8 mouse cellular contexts compared by ENCODE assay signal in genomic region chr12:113217306-113218242, GRCm38 (mm10). TPM values are rescaled to one million over a fixed set of nuclear protein-coding genes. Genes with fewer than 3 reads are reported as not detected.
DNase-seq lines count a peak whose midpoint lies in the region; ATAC-seq and TF ChIP-seq lines count a peak whose summit lies in the region.
"Had no signal": no experiment of that assay in that cellular context is flagged by ENCODE, and none has a peak within 500 bp of the region (broad histone marks: within the 10 kb centered on the region; RNA-seq: fewer than 3 reads in every experiment).

No protein-coding gene starts in this region.

- intact Hi-C loops in left cerebral cortex, postnatal 36 days (cut with DNase I): loop anchor here (10.0 kb wide), 1 partner anchor 767 kb away; no protein-coding TSS in a partner anchor

- 27% methylated on average over 11 of the region's 11 CpGs for WGBS in intestine, embryonic 14.5 days
- WGBS in midbrain, embryonic 14.5 days: 28% methylated on average over 11 of the region's 11 CpGs
- WGBS in small intestine, adult 2 months: 27% methylated on average over 11 of the region's 11 CpGs

- peak; percentile 31 for ATAC-seq in frontal cortex, adult (ENCODE audit: low TSS enrichment)
- ATAC-seq in intestine, embryonic 14.5 days (replicated peaks; ENCODE audit: low FRiP score, low TSS enrichment, low read depth): no peak
- ATAC-seq in midbrain, embryonic 14.5 days (ENCODE audit: low FRiP score, low TSS enrichment): no peak

- DNase-seq in R1 (ENCODE audit: low read depth, low spot score): peak; percentile 88
- peak; percentile 54 for DNase-seq in cerebellum, adult 9-10 months
- DNase-seq in intestine, embryonic 14.5 days (ENCODE audit: low spot score): peak; percentile 88
- peak; percentile 44 to 63 for DNase-seq in left cerebral cortex, postnatal 36 days (ENCODE audit: low spot score in 2 of 2)
- DNase-seq in midbrain, embryonic 14.5 days: peak; percentile 90

- no peaks in the 10 kb centered on the region for H3K36me3 ChIP-seq in intestine, embryonic 14.5 days (ENCODE audit: control insufficient read depth, insufficient read depth, low read length)
- H3K36me3 ChIP-seq in midbrain, embryonic 14.5 days (ENCODE audit: control insufficient read depth, insufficient read depth, low read length): no peaks in the 10 kb centered on the region
- no peaks in the 10 kb centered on the region for H3K36me3 ChIP-seq in small intestine, adult 2 months (ENCODE audit: control insufficient read depth, insufficient read depth, low read length)
- H3K36me3 ChIP-seq: limb, embryonic 15.5 days had no signal

- H3K4me1 ChIP-seq in intestine, embryonic 14.5 days (replicated peaks; ENCODE audit: control insufficient read depth, insufficient read depth, low read length): no peaks in the 10 kb centered on the region
- no peaks in the 10 kb centered on the region for H3K4me1 ChIP-seq in midbrain, embryonic 14.5 days (ENCODE audit: control insufficient read depth, insufficient read depth, low read length)
- H3K4me1 ChIP-seq in small intestine, adult 2 months (ENCODE audit: control insufficient read depth, insufficient read depth, insufficient read length, low read length): no peaks in the 10 kb centered on the region
- H3K4me1 ChIP-seq: limb, embryonic 15.5 days had no signal

- no peak for TF ChIP-seq POLR2A in small intestine, adult 2 months (IDR thresholded peaks at IDR 0.05; ENCODE audit: low read depth, low read length)

- no peaks in the 10 kb centered on the region for H3K27me3 ChIP-seq in intestine, embryonic 14.5 days (replicated peaks; ENCODE audit: control insufficient read depth, insufficient read depth, low read length)
- no peaks in the 10 kb centered on the region for H3K27me3 ChIP-seq in midbrain, embryonic 14.5 days (ENCODE audit: control insufficient read depth, insufficient read depth, low read length)
- no peaks in the 10 kb centered on the region for H3K27me3 ChIP-seq in small intestine, adult 2 months (ENCODE audit: control insufficient read depth, insufficient read depth, low read length)
- H3K27me3 ChIP-seq: limb, embryonic 15.5 days had no signal

- H3K4me3 ChIP-seq in intestine, embryonic 14.5 days (ENCODE audit: low read depth, low read length): no peak overlapping the region
- H3K4me3 ChIP-seq in midbrain, embryonic 14.5 days (replicated peaks; ENCODE audit: low read depth, low read length): no peak overlapping the region
- no peak overlapping the region for H3K4me3 ChIP-seq in small intestine, adult 2 months (ENCODE audit: low read depth, low read length)
- H3K4me3 ChIP-seq: limb, embryonic 15.5 days had no signal

- no peak overlapping the region for H3K9ac ChIP-seq in intestine, embryonic 14.5 days (ENCODE audit: low read length)
- H3K9ac ChIP-seq in midbrain, embryonic 14.5 days (replicated peaks; ENCODE audit: low read length): no peak overlapping the region
- H3K9ac ChIP-seq: limb, embryonic 15.5 days had no signal

- H3K4me2 ChIP-seq in intestine, embryonic 14.5 days (ENCODE audit: low read length): no peak overlapping the region
- H3K4me2 ChIP-seq in midbrain, embryonic 14.5 days (ENCODE audit: low read length): no peak overlapping the region
- H3K4me2 ChIP-seq: limb, embryonic 15.5 days had no signal

- no peak overlapping the region for H3K27ac ChIP-seq in intestine, embryonic 14.5 days (ENCODE audit: low read depth)
- no peak overlapping the region for H3K27ac ChIP-seq in midbrain, embryonic 14.5 days (replicated peaks; ENCODE audit: low read depth, low read length)
- no peak overlapping the region for H3K27ac ChIP-seq in small intestine, adult 2 months (ENCODE audit: insufficient read depth, low read depth, low read length)
- H3K27ac ChIP-seq: limb, embryonic 15.5 days had no signal

- no peaks in the 10 kb centered on the region for H3K9me3 ChIP-seq in intestine, embryonic 14.5 days (ENCODE audit: control insufficient read depth, low read length)
- H3K9me3 ChIP-seq in midbrain, embryonic 14.5 days (ENCODE audit: control insufficient read depth, low read length): no peaks in the 10 kb centered on the region
- H3K9me3 ChIP-seq: limb, embryonic 15.5 days had no signal

- peak; percentile 83 for TF ChIP-seq CTCF in small intestine, adult 2 months (IDR thresholded peaks at IDR 0.05; ENCODE audit: extremely low read depth, insufficient read length, insufficient replicate concordance, low read depth, low read length)

RNA-seq across cellular contexts. Expression of gene Tmem121, which starts 31.8 kb away (rescaled TPM):
- 6.6 and 7.6 TPM in 2 replicates for polyA plus RNA-seq in intestine, embryonic 14.5 days (2014; fragmentation: Nextera tagmentation; extraction: Ambion mirVana)
- 10 to 100 TPM; 24.9 to 31.1 TPM for total RNA-seq in left cerebral cortex, postnatal 36 days (2021)
- 24.5 and 61.9 TPM in 2 replicates for polyA plus RNA-seq in midbrain, embryonic 14.5 days (2014; fragmentation: Nextera tagmentation; extraction: Ambion mirVana)
- 1.8 and 2.4 TPM in 2 replicates for polyA plus RNA-seq in small intestine, adult 2 months (2012; rRNA removed)
